Mouse (Mus musculus): ENCODE results near the gene Prss33.

The Prss33 gene

DNA sequence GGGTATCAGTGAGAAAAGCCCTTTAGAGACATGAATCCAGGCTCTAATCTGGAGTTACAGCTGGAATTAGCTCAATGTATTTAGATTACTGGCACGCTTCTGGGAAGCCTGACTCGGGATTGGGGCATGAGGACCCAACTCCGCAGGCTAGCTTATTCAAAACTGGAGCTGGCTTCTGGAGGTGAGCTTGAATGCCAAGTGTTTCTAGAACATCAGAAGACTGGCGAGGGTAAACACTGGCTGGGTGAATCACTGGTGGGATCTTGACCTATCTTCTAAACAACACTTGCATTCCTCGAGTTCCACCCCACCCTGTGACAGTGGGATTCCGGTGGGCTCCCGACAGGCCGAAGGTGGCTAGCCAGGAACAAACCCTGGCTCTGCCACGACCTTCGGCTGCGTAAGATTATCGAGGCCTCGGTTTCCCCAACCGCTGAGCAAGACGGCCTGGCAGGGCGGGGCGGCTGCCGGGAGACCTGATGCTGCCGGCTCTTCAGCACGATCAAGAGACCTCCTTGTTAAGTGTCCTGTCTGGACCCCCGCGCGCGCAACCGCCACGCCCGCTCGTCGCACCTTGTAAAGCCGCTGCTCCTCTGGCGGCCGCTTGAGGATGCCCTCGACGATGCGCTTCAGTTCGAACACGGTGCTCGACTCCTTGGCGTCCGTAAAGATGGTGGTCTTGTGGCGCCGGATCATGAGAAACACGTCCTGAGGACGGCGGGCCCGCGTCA, 7.4 kb downstream of the Prss33 start:
- peak; percentile 44 for DNase-seq (ENCODE audit: low read depth, low spot score)

- no peak for DNase-seq (ENCODE audit: low read depth, low spot score)
Observed at GRCm38 (mm10) chr17:23825591-23825990, 10.3 kb downstream of the Prss33 start.

- DNase-seq (ENCODE audit: low read depth, low spot score): no peak
Observed at GRCm38 (mm10) chr17:23823614-23824013, 12.2 kb downstream of the Prss33 start.

GRCm38 (mm10) chr17:23823018-23823417, 12.8 kb downstream of the Prss33 start:
- no peak for DNase-seq (ENCODE audit: low read depth, low spot score)

DNA sequence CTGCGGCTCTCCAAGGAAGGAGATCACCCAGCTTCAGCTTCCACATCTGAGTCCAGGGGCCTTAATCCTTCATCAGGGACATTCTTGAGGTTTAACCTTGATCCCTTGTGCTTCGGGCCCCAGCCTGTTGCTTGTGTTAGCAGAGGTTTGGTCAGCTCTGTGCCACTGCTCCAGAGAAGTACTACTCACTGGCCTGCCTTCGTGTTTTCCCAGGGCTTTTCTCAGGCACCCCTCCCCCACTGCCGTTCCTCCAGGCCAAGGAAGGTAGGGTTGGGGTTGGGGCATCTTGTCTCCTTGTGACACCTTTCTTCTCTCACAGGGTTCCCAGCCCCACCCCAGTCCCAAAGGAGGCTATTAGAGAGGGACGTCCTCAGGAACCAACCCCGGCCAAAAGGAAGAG, 13.8 kb downstream of the Prss33 start:
- DNase-seq (ENCODE audit: low read depth, low spot score): no peak

DNA sequence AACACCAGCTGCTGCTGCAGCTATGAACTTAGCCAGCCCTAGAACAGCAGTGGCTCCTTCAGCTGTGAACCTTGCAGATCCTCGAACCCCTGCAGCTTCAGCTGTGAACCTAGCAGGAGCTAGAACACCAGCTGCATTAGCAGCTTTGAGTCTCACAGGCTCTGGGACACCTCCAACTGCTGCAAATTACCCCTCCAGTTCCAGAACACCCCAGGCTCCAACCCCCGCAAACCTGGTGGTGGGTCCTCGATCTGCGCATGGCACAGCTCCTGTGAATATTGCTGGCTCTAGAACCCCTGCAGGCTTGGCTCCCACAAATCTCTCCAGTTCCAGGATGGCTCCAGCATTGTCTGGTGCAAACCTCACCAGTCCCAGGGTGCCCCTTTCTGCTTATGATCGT, 15.1 kb downstream of the Prss33 start:
- no peak for DNase-seq (ENCODE audit: low read depth, low spot score)

GRCm38 (mm10) chr17:23819235-23819634, 16.6 kb downstream of the Prss33 start:
- no peak for DNase-seq (ENCODE audit: low read depth, low spot score)

DNA sequence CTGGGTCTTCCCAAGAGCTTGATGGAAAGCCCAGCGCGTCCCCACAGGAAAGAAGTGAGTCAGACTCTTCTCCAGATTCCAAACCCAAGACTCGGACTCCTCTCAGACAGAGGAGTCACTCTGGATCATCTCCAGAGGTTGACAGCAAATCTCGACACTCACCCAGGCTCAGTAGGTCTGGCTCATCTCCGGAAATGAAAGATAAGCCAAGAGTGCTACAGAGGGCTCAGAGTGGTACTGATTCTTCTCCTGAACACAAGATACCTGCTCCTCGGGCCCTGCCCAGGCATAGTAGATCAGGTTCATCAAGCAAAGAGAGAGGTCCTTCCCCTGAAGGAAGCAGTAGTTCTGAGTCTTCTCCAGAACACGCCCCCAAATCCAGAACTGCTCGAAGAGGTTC, 17.3 kb downstream of the Prss33 start:
- DNase-seq (ENCODE audit: low read depth, low spot score): no peak

DNA sequence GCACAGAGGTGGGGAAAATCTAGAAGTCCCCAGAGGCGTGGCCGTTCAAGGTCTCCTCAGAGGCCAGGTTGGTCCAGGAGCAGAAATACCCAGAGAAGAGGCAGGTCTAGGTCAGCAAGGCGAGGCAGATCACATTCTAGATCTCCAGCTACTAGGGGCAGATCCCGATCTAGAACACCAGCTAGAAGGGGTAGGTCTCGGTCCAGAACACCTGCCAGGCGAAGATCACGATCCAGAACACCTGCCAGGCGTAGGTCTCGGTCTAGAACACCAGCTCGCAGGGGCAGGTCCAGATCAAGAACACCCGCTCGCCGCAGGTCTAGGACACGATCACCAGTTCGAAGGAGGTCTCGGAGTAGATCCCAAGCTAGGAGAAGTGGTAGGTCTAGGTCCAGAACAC, 20.2 kb downstream of the Prss33 start:
- DNase-seq (ENCODE audit: low read depth, low spot score): no peak

DNA sequence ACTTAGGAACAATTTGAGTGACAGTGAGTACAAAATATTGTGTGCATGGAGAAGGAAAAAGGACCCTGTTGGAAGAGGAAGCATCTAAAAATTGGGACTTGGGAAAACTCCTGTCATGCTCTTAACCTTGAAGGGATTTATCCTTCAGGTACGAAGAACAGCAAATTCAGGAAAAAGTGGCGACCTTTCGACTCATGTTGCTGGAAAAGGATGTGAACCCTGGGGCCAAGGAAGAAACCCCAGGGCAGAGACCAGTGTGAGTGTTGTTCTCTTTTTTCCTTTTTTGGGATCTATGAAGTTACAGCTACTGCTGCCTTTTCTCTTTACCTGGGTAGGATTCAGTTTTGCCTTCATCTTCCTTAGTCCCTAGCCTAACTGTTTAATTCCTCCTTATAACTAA, 27.9 kb downstream of the Prss33 start:
- no peak for DNase-seq (ENCODE audit: low read depth, low spot score)

- DNase-seq (ENCODE audit: low read depth, low spot score): no peak
Observed at GRCm38 (mm10) chr17:23806867-23807266, 29.0 kb downstream of the Prss33 start.

- DNase-seq (ENCODE audit: low read depth, low spot score): no peak
Observed at GRCm38 (mm10) chr17:23804426-23805085, 31.3 kb downstream of the Prss33 start.

DNA sequence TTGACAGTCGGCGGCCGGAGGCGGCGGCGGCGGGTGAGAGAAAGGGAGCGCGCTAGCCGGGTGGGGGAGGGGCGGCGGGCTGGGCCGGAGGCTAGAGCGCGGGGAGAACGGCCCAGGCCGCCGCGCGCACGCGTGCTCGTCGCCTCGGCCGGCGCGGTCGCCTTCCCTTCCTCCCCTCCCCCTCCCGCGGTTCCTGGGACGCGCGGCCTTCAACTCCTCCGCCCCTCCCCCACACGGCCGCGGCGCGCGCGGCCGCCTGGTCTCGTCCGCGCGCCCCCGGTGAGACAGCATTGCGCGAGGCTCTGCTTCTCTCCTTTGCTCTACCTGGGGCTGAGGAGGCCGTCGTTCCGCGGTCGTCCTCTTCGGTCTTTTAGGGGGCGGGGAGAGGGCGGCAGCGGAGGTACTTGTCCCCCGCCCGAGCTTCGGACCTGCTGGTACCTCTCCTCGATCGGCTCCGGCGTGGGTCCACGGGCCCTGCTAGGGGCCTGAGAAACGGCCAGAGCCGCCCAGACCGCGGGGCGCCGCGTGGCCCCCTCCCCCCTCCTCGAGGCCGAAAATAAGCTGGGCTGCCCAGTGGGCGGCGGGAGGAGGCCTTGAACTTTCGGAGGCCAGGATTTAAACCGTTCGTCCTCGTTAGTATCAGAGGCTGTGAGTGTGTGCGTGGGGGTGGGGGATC, 32.4 kb downstream of the Prss33 start:
- DNase-seq (ENCODE audit: low read depth, low spot score): peak; percentile 85

DNA sequence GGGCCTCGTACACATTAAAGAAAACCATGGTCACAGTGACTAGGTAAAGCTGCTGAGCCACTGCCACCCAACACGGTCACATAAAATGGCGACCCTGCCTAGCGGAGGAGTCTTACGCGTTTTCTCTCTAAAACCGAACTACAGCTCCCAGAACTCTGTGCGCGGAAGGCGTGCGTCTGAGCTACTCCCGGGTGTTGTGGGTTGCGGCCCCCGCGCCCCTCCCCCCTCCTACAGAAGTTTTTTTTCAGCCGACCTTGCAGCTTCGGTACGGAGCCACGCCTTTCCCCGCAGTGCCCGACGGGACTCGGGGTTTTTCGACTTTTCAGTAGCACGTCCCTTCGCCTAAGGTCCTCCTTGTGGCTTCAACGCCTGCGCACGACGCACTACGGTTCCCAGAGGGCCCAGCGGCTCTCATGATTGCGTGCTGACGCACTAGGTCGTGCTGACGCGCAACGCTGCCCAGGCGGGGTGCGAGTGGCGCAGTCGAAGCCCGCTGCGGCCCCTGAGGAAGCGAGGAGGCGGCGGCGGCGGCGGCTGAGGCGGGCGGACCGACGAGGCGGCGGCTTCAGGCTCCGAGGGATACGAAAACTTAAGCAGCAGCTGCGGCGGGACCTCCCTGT, 33.0 kb downstream of the Prss33 start:
- peak; percentile 99 for DNase-seq (ENCODE audit: low read depth, low spot score)

DNA sequence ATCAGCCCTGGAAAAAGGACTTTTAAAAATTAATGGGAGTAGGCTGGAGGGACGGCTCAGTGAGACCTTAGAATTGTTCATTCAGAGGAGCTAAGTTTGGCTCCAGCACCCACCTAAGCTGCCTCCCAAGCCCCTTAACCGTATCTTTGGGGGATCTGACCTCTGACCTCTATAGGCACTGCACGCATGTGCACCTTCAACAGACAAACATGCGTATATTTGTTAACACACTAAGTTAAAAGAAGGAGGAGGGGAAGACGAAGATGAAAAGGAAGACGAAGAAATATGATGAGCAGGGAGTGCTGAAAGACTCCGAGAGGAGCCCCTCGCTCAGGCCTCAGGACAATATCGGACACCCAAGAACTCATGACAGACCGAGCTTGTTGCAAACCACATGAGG, 34.2 kb downstream of the Prss33 start:
- DNase-seq (ENCODE audit: low read depth, low spot score): no peak

GRCm38 (mm10) chr17:23797316-23797715, 38.5 kb downstream of the Prss33 start:
- peak; percentile 52 for DNase-seq (ENCODE audit: low read depth, low spot score)

DNA sequence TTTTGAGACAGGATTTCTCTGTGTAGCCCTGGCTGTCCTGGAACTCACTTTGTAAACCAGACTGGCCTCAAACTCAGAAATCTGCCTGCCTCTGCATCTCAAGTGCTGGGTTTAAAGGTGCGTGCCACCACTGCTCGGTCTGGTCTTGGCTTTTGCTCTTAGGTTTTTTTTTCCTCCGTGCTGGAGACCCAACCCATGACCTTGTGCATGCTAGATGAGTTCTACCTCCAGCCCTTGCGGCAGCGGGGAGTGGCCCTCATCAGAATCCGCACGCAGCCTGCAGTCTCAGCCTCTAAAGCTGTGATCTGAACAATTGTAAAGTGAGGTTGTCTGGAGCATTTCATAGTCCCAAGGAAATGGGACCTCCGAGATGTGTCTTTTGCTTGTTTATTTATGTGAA, 40.5 kb downstream of the Prss33 start:
- DNase-seq (ENCODE audit: low read depth, low spot score): no peak

GRCm38 (mm10) chr17:23791079-23791357, 44.8 kb downstream of the Prss33 start:
- DNase-seq (ENCODE audit: low read depth, low spot score): no peak

- DNase-seq (ENCODE audit: low read depth, low spot score): peak; percentile 73
Observed at GRCm38 (mm10) chr17:23790269-23791078, 45.4 kb downstream of the Prss33 start, which contains the start of gene Srrm2. TSS of gene Srrm2 (plus strand) at chr17:23790532.

- no peak for DNase-seq (ENCODE audit: low read depth, low spot score)
Observed at GRCm38 (mm10) chr17:23789749-23790268, 46.0 kb downstream of the Prss33 start.

DNA sequence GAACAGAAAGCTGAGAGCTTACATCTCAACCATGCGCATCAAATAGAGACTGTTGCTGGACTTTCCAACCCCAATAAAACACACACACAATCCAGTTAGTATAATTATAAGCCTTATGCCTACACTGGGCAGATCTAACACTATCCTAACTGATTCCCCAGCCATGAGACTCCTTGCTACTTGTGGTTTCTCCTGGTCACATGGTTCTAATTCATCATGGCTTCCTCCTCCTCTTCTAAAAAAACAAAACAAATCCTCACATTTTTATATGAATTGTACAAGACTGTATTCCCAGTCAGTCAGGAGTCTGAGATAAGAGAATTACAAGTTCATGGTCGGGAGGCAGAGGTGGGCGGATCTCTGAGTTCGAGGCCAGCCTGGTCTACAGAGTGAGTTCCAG, 46.9 kb downstream of the Prss33 start:
- DNase-seq (ENCODE audit: low read depth, low spot score): no peak
